Mouse (Mus musculus) adipocyte (in vitro differentiated cells): Measurements from ENCODE around the gene Sigmar1.
"Not testable (repeated sequence)": the region's sequence is repeated elsewhere in the genome, so short reads cannot be mapped to it uniquely, and the experiment has no call there.

ENCODE experiments used
- DNase-seq: peaks from one replicate; pipeline ENCODE4 v3.0.0-alpha.2; 2016; ENCODE audit warnings: low spot score

Sigmar1 gene

DNA sequence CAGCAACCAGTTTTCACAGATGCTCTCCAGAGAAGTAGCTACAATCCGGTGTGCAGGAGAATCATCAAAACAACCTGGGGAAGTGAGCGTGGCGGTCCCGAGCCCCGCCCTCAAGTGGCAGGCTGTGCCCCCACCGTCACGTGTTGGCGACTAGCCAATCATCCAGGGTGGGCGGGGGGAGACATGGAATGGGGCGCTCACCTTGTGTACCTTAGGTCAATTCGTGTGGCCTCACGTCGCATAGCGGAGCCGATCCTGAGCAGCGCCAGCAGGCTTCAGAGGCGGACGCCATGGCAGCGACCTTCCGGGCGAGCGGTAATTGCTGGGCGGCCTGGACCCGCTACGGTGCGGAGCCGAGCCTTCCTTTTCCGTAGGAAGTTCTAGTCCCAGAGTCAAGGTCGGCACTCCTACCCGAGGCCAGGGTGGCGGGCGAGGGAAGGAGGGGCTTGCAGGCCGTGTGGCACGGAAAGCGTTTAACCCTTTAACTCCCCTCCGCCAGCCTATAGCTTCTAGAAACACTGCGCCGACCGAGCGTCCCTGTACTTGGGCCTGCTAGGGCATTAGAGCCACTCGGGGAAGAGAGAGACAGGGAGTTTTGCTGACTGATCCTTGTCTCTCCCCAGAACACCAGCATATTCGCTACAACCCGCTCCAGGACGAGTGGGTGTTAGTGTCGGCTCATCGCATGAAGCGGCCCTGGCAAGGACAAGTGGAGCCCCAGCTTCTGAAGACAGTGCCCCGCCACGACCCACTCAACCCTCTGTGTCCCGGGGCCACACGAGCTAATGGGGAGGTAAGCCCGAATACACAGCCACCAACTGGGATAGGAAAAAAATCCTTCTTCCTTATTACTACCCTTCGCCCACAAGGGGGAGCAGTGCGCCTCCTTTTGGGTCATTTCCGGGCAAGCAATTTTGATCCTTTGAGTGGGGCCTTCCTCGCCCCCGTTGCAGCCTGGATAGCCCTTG is at the start of gene Sigmar1:
Sigmar1 (minus strand) TSS at position 820 of the 968 bp plus-strand sequence.
- DNase-seq: peak; percentile 92

- DNase-seq: not testable (repeated sequence)
Observed at GRCm38 (mm10) chr4:41783197-41783596, 27.2 kb upstream of the Sigmar1 start.

DNA sequence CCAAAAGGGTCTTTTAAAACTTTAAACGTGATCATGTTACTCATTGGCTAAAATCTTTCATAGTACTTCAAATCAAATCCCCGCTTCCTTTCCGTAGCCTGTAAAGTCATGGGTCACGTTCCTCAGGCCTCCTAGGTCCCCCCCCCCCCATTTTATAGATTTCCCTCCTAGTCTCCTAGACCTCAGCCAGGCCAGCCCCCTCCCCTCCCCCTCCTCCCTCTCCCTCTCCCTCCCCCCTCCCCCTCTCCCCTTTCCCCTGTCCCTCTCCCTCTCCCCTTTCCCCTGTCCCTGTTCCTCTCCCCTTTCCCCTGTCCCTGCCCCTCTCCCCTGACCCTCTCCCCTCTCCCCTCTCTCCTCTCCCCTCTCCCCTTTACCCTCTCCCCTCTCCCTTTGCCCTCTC is 26.8 kb upstream of the Sigmar1 start:
- DNase-seq: not testable (repeated sequence)

DNA sequence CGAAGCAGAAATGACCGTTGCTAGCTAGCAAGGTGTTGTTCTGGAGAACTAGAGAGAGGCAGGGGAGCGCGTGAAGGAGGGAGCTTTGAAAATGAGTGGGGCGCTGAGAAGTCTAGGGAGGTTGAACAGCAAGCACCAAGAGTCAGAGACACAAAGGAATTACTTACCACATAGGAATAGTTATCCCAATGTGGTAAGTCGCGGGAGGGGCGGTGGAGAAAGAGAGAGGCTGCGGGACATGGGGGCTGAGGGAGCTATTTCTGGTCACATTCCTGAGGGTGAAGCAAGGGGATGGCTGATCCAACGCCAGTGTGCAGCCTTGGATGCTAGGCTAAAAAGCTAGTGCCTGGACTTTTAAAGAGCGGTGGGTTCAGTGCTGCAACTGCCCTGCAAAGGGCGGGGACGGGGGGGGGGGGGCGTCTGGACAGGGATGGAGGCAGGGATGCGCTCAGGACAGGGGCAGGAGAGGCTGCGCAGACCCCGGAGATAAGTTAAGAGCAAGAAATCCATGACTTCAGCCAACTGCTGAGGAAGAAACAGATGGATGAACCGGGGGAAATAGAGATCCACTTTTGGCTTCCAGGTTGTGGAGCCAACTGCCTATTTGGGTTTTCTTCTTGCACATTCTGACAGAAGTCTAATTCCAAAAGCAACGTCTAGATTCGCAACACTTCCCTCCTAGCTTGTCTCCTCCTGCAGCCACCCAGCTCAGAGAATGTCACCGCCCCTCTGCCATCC is 26.0 kb upstream of the Sigmar1 start:
- DNase-seq: not testable (repeated sequence)

GRCm38 (mm10) chr4:41781271-41781670 is 25.3 kb upstream of the Sigmar1 start:
- not testable (repeated sequence) for DNase-seq

DNA sequence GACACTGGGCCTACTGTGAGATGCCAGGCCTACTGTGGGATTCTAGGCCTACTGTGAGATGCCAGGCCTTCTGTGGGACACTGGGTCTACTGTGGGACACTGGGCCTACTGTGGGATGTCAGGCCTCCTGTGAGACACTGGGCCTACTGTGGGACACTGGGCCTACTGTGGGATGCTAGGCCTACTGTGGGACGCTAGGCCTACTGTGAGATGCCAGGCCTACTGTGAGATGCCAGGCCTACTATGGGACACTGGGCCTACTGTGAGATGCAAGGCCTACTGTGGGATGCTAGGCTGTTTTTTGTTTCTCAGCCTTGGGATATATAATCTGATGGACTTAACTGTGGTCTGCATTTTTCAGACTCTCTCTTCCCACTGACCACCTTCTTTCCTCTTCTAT is 19.9 kb upstream of the Sigmar1 start:
- not testable (repeated sequence) for DNase-seq

DNA sequence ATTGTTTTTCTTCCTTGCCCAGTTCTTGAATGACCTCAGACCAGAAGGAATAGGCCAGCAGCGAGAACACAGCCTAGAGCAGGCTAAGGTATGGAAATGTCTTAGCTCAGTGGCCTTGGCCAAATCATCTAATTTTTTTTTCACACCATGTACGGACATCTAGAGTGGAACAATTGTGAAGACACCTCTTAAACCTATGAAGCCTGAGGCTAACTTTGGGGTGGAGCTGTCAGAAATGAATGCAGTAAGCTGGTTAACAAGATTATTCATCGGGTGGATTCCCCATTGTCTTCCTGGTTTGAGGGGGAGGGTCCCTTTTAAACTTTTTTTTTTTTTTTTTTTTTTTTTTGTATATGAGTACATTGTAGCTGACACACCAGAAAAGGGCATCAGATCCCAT is 18.5 kb upstream of the Sigmar1 start:
- DNase-seq: not testable (repeated sequence)

DNA sequence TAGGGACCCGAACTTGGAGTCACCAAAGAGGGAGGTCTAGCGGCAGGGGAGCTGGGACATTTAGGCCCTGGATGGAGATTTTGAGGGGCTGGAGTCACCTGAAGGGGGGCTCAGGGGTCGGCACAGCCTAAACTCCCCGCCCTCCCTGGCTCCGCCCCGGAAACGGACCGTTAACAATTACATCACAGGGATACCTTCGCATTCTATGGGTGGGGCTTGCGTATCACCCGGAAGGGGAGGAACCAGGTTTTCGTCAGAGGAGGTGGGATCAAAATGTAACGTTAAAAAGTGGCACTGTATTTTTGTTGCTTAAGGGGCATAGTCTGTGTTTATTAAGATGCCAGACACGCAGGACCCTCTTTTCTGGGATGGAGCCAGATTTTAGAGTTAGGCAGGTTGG is 18.0 kb upstream of the Sigmar1 start, which contains the start of gene Ccl27a:
Ccl27a (minus strand) TSS at position 246 of the 400 bp plus-strand sequence.
- DNase-seq: not testable (repeated sequence)

DNA sequence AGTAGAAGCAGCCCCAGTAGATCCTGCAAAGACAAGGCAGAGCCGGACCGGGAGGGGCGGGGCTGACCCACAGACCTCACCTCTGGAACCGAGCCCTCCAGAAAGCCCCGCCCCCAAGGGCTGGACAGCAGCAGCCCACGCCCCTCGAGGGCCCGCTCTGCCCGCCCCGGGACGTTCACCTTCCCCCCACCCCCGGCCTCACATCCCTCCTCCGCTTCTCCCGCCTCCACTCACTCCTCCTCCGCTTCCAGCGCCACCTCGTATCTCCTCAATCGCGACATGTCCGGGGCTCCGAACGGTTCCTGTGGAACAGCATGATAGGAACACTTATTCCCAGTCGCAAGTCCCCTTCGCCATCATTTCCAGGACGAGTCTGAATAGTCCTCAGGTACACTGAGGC is 17.5 kb upstream of the Sigmar1 start:
- not testable (repeated sequence) for DNase-seq

DNA sequence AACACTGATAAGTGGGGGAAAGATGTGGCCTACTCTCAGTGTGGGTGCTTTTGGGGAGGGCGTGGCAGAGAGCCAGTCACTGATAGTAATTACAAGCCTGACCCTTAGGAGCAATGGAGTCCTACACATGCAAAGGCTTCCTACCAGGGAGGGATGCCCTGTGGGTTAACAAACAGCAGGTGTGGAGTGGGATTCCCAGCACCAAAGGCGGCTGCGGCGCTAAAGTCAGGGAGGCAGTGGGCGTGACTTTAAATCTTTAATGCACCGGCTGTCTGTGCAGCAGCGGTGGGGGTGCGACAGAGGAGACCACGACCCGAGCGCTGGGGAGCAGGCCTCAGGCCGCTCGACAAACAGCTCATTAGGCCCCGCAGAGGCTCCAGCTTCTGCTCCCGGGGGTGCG is 17.0 kb upstream of the Sigmar1 start:
- not testable (repeated sequence) for DNase-seq

DNA sequence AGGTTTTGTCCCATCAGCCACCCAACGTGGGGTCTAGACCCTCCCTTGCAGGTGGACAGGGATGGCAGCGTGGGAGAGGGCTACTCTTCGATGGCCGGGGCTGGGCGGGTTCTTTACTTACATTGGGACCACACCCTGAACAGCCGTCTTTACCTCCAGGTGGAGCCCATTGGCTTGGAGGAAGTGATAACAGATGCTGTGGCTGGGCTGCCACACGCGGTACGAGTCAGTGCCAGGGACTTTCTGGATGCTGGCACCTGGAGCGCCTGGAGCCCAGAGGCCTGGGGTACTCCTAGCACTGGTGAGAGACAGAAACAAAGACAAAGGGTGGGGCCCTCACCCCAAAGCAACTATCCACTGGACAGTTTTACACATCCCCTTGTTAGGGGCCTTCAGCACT is 11.3 kb upstream of the Sigmar1 start:
- not testable (repeated sequence) for DNase-seq

- DNase-seq: not testable (repeated sequence)
Observed at GRCm38 (mm10) chr4:41763176-41763575, 7.2 kb upstream of the Sigmar1 start.

DNA sequence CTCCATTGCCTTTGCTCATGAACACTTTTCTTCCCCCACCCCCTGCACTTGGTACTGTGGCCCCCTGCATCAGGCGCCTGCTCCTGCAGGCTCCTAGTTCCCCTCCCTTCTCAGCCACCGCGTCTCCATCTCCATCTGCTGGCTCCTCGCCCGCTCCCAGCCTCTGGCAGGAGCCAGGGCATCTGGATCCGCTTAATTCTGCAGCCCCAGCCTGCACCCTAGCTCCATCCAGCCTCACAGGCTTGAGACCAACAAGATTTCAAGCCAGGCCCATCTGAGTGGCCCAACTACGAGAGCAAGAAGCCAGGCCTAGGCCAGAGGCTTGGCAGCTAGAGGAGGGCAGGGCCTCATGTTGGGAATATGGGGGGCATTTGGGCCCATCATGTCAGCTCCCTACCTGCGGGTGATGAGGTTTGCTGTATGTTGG is 6.7 kb upstream of the Sigmar1 start:
- peak; percentile 77 for DNase-seq

DNA sequence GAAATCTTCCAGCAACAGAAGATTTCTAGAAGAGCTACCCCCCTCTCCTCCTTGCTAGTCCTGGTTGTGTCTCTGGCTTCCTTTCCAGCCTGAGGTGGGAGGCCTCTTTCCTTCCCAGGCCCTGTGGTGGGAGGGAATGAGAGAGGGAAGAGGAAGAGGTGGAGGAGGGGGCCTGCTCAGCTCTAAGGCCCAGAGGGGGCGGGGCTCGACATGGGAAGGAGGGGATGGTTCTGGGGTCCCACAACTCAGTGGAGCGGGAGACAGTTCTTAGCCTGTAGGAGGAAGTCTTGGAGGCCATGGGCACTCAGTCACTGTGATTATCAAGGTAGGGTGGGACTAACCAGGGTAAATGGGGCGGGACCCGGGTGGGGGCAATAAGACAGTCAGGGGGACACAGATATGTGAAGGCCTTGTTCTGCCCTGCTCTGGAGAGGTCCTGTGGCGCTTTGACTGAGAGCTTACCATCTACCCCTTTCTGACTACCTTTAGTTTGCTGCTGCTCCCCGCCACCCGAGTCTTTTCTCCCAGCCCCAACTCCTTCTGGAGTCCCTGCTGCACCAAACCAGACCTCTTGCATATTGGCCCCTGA is 6.2 kb upstream of the Sigmar1 start:
- DNase-seq: peak; percentile 39

DNA sequence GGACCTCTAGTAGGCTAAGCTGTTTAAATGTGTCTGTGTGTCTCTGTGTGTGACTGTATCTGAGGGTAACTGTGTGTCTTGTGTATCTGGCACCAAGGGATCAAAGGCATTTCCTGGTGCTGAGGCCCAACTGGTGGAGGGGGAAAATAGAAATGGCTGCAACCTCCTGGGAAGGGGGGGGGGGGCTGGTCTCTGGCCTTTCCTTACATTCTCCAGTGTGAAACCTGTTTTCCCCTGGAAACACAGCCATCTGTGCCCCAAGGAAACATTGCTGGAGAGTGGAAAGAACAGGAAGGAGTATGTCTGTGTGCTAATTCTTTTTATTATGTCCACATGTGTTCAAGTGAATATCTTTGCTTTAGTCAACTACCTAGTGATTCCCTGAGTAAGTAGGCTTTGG is 5.7 kb upstream of the Sigmar1 start:
- DNase-seq: peak; percentile 40

DNA sequence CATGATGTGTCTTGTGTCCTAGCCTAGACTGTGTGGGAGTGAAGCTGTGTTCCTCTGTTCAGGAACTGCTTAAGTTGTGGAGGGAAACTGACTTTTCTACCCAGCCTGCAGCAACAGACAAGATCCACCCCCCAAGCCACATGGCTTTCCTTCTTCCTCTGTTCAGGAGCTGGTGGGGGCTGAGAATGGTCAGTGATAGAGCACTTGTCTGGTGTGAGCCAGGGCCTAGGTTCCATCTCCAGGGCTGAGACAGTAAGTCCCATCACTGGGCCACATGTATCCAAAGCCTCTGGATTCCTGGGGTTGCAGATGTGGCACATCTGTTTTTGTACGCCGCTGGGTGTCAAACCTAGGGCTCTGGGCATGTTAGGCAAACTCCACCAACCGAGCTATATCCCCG is 5.0 kb upstream of the Sigmar1 start:
- no peak for DNase-seq

DNA sequence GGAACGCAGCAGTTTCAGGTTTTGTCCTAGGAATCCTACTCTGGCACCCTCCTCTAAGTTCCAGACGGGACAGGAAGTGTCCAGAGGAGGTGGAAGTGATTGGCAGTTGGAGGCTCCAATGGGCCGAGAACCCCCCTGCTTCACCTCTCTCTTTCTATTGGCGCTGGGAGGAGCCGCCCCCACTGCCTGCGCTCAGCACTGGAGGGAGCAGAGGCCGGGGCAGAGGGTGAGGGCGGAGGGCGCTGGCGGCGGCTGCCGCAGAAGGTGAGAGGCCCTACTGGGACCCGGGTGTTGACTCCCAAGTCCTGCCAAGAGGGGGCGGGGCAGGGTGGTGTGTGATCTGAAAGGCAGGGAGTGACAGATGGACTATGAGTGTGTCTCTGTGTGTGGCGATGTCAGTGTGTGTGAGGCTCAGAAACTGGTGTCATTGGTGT is 4.3 kb upstream of the Sigmar1 start:
- DNase-seq: peak; percentile 94

- DNase-seq: peak; percentile 7
Observed at GRCm38 (mm10) chr4:41759656-41760287, 3.8 kb upstream of the Sigmar1 start.

DNA sequence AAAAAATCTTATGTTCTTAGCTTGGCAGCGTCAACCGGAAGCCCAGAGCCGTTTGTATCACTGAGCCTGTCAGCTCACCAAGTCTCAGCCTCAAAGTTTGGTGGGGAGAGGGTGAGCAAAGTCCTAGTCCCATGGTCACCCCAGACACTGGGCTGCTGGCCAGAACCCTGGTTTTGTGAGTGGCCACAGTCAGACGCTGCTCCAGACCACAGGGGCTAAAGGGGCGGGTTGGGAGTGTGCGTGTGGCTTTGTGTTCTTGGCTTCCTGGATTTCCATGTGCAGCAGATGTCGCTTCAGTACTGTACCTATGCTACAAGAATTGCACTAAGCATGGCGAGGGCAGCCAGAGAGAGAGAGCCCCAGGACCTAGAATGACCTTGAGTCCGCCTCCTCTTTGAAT is 3.2 kb upstream of the Sigmar1 start:
- DNase-seq: peak; percentile 2

DNA sequence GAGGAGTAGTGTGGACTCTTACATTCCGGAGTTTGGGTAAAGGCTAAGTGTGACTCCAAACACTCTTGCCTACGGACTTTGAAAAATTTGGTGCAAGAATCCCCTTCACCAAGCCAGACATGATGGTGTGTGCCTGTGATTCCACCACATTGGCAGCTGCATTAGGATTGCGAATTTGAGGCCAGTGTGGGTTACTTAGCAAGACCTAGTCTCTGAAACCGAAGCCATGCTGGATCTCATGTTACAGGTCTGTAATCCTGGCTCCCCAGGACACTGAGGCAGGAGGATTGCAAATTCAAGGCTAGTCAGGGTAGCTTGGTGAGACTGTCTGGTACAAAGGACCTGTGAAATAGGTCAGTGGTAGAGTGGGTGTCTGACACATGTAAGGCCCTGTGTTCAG is 2.7 kb upstream of the Sigmar1 start:
- DNase-seq: no peak

DNA sequence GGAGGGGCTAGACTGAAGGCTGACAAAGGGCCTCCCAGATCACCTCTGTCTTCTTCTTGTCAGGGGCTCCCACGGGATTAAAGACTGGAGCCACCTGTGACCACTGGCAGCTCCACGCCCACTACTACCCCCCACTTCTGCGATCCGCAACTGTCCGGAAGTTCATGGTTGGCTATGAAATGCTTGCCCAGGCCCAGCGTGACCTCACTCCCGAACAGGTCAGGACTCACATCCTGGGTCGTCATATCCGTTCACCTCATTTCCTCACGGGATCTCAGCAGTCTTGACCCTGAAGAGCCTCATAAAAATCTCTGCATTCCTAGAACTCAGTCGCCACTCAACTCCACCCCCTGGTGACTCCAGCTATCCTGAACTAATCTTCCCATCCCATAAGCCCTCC is 2.1 kb upstream of the Sigmar1 start:
- DNase-seq: peak; percentile 2

GRCm38 (mm10) chr4:41757321-41757720 is 1.4 kb upstream of the Sigmar1 start:
- DNase-seq: no peak
